Mouse (Mus musculus): ENCODE results near the gene Chmp4b. TPM values are rescaled to one million over a fixed set of nuclear protein-coding genes. Genes with fewer than 3 reads are reported as not detected.

The Chmp4b gene
- total RNA-seq, 2 experiments from 2014 or later: 220 to 259 TPM

- DNase-seq: no peak
Measured at GRCm38 (mm10) chr2:154641176-154641575, 10.3 kb upstream of the Chmp4b start.

GRCm38 (mm10) chr2:154642005-154642459 is 9.5 kb upstream of the Chmp4b start:
- DNase-seq: no peak

GRCm38 (mm10) chr2:154642712-154643385 is 8.7 kb upstream of the Chmp4b start:
- no peak for DNase-seq

- DNase-seq: peak; percentile 27 to 46
Measured at GRCm38 (mm10) chr2:154646634-154647033, 4.9 kb upstream of the Chmp4b start.

GRCm38 (mm10) chr2:154648086-154648485 is 3.4 kb upstream of the Chmp4b start:
- peak; percentile 53 to 76 for DNase-seq

GRCm38 (mm10) chr2:154650404-154650803 is 1.1 kb upstream of the Chmp4b start:
- no peak for DNase-seq

- DNase-seq: no peak
Measured at GRCm38 (mm10) chr2:154654976-154655375, 3.5 kb downstream of the Chmp4b start.

GRCm38 (mm10) chr2:154655878-154656414 is 4.4 kb downstream of the Chmp4b start:
- DNase-seq: no peak

- peak; percentile 98 for DNase-seq
Measured at GRCm38 (mm10) chr2:154656710-154657485, 5.4 kb downstream of the Chmp4b start.

- peak; percentile 48 to 53 for DNase-seq
Measured at GRCm38 (mm10) chr2:154657486-154658237, 6.2 kb downstream of the Chmp4b start.

- DNase-seq: no peak
Measured at GRCm38 (mm10) chr2:154659070-154659469, 7.6 kb downstream of the Chmp4b start.

- no peak for DNase-seq
Measured at GRCm38 (mm10) chr2:154659531-154660074, 8.1 kb downstream of the Chmp4b start.

GRCm38 (mm10) chr2:154668680-154669079 is 17.2 kb downstream of the Chmp4b start:
- DNase-seq: peak; percentile 28

- no peak for DNase-seq
Measured at GRCm38 (mm10) chr2:154670106-154670505, 18.6 kb downstream of the Chmp4b start.

GRCm38 (mm10) chr2:154670741-154671140 is 19.2 kb downstream of the Chmp4b start:
- no peak for DNase-seq

- DNase-seq: no peak
Measured at GRCm38 (mm10) chr2:154674008-154674407, 22.5 kb downstream of the Chmp4b start.

- peak in 1 of 2 experiments; percentile 52 for DNase-seq
Measured at GRCm38 (mm10) chr2:154676653-154677609, 25.4 kb downstream of the Chmp4b start.

GRCm38 (mm10) chr2:154677651-154678139 is 26.2 kb downstream of the Chmp4b start:
- peak in 1 of 2 experiments; percentile 39 for DNase-seq

- DNase-seq: peak in 1 of 2 experiments; percentile 46
Measured at GRCm38 (mm10) chr2:154678995-154679394, 27.5 kb downstream of the Chmp4b start.

GRCm38 (mm10) chr2:154680337-154680736 is 28.8 kb downstream of the Chmp4b start:
- DNase-seq: no peak

- DNase-seq: no peak
Measured at GRCm38 (mm10) chr2:154680941-154681340, 29.4 kb downstream of the Chmp4b start.
